Mouse (Mus musculus): Measurements from ENCODE around the gene Ap4b1. TPM values are rescaled to one million over a fixed set of nuclear protein-coding genes. Genes with fewer than 3 reads are reported as not detected.
"Not testable (repeated sequence)": the region's sequence is repeated elsewhere in the genome, so short reads cannot be mapped to it uniquely, and the experiment has no call there.

The Ap4b1 gene
- polyA plus RNA-seq, 1 experiment from 2014 or later: 25.7 TPM

DNA sequence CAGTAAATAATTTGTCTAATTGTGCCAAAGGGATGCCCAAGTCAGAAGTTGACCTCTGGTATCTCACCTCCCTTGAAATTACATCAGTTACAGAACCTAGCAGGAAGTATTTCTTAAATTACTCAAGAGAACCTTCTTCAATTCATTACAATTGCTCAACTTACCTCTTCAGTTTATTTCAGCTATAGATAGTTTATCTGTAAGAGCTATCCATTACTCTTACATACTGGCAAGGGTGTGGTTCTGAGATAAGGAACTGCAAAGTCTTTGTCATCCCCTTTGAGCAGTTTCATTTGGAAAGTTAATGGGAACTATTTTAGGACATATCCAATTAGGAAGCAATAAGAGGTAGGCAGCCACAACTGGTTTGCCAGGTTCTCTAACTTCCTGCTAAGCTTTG, 23.1 kb downstream of the Ap4b1 start, which contains the start of gene Bcl2l15:
Gene Bcl2l15, plus strand, starts transcription at position 176 of the 400 bp plus-strand sequence.
- ChIA-PET CTCF (interaction anchor here (0.7 to 2.5 kb wide), 3 partner anchors 10 to 20 kb away, joined by 3 to 6 read pairs (median 4); no protein-coding TSS in a partner anchor), POLR2A (no interaction called here)
- TF ChIP-seq CTCF (IDR thresholded peaks at IDR 0.05): no peak
- ATAC-seq: no peak
- DNase-seq (ENCODE audit: low read depth, low spot score): no peak
- no peaks in the 10 kb centered on the region for H3K27me3 ChIP-seq
- in situ Hi-C loops (cut with MboI; ENCODE audit: low pct_unique_long_range_greater_than_20kb): no loop called here

DNA sequence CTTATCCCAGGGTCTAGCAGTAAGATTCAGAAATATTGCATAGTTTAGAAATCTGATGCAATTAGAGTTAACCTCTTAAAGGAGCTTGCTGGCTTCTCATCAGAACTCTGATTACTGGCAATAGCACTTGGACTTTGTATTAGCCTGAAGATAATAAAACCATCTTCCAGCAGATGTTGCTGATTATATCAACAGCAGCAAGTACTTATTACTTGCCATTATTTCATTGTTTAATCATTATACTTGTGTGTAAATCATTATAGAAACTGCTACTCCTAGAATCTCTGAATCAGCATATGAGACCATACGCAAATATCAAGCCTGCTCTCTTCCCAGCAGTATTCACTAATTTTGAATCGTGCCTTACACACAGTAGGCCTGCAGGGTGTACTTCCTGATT, 24.7 kb downstream of the Ap4b1 start:
- ChIA-PET POLR2A (no interaction called here), CTCF (interaction anchor here (0.8 kb wide), 1 partner anchor 125 kb away, joined by 3 read pairs; no protein-coding TSS in a partner anchor)
- in situ Hi-C loops (cut with MboI; ENCODE audit: low pct_unique_long_range_greater_than_20kb): no loop called here
- H3K27me3 ChIP-seq: no peaks in the 10 kb centered on the region
- no peak for ATAC-seq
- DNase-seq (ENCODE audit: low read depth, low spot score): no peak
- TF ChIP-seq CTCF (IDR thresholded peaks at IDR 0.05): no peak

DNA sequence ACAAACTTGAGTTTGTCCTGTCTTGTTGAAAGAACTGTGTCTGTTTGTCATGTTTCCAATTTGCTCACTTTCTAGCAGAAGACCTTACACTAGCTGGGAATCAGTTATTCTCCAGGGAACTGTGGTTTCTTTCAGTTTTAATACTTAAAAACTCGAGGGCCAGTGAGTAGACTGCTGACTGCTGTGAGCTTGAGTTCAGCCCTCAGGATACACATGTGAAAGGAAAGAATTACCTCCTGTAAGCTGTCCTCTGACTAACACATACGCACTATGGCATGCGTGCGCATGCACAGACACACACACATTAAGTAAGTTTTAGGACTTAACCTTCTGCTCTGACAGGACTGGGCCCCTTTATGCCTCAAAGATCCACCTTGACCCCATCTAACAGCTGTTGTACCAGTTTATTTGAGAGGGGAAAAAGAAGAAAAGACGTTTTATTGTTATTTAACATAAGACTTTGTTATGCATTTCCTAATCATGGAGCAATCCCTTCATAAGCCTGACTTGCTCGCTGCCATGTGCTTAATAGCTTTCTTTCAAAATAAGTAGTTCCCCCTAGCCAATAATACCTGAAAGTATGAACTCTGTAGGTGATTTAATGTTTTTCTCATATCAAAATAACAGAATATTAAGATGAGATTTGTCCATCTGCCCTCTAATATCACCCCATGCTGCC, 26.1 kb downstream of the Ap4b1 start:
- ChIA-PET POLR2A (no interaction called here), CTCF (interaction anchor here (1.0 to 2.4 kb wide), 4 partner anchors 11 to 24 kb away, joined by 3 to 10 read pairs (median 3); no protein-coding TSS in a partner anchor)
- no peak for TF ChIP-seq CTCF (IDR thresholded peaks at IDR 0.05)
- ATAC-seq: no peak
- in situ Hi-C loops (cut with MboI; ENCODE audit: low pct_unique_long_range_greater_than_20kb): no loop called here
- H3K27me3 ChIP-seq: no peaks in the 10 kb centered on the region
- DNase-seq (ENCODE audit: low read depth, low spot score): no peak

DNA sequence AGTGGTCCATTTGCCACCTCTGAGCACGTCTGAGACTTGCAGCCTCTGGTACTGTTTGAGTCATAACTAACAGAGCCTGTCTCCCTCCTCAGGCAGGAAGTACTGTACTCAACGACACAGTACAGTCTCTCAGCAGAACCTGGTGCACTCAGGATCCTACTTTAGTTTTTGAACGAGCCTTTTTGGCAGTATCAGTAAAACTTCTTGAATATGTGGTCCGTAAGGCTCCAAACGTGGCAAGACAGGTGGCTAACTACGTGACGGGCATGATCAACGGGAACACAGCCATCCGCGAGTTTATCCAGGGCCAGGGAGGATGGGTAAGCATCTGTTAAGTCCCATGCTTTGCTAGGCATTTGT, 26.6 kb downstream of the Ap4b1 start:
- in situ Hi-C loops (cut with MboI; ENCODE audit: low pct_unique_long_range_greater_than_20kb): no loop called here
- DNase-seq (ENCODE audit: low read depth, low spot score) (no peak), ATAC-seq (no peak)
- TF ChIP-seq CTCF (IDR thresholded peaks at IDR 0.05): no peak
- H3K27me3 ChIP-seq: no peaks in the 10 kb centered on the region
- POLR2A ChIA-PET: no interaction called here
- CTCF ChIA-PET: interaction anchor here (1.0 to 2.4 kb wide), 6 partner anchors 8 to 16 kb away, joined by 3 to 10 read pairs (median 4); no protein-coding TSS in a partner anchor

DNA sequence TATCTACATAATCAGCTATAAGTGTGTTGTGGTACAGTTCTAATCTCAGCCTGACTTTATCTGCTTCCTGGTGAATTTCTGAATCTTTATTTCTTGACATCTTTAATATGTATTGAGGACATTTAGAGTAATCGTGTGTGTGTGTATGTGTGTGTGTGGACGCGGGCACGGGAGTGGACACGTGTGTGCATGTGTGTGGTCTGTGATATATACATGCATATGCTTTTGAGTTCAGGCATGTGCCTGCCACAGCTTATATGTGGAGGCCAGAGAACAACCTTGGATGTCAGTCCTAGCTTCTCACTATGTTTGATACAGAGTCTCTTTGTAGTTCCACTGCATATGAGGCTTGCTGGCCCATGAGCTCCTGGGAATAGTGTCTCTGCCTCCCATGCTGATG, 27.1 kb downstream of the Ap4b1 start:
- DNase-seq (ENCODE audit: low read depth, low spot score) (no peak), ATAC-seq (no peak)
- TF ChIP-seq CTCF (IDR thresholded peaks at IDR 0.05): no peak
- ChIA-PET CTCF (interaction anchor here (1.0 to 2.4 kb wide), 6 partner anchors 9 to 16 kb away, joined by 3 to 10 read pairs (median 4); no protein-coding TSS in a partner anchor), POLR2A (no interaction called here)
- H3K27me3 ChIP-seq: no peaks in the 10 kb centered on the region
- in situ Hi-C loops (cut with MboI; ENCODE audit: low pct_unique_long_range_greater_than_20kb): no loop called here

DNA sequence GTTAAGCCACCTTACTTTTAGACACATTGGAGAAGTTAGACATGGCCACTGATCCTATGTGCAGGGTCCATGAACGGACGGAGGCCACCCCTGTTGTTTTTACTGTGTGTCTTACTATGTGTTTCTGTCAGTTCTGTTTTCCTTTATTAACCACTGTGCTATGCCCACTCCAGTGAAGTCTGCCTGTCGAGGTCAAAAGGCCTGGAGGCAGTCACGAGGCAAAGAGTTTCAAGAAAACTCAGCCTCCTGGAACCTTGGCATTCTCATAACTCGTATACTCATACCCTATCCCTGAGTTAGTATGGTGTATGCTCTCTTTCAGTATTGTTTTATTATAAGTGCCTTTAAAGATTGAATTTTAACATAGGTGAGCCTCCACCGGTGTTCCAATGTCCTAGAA, 30.4 kb downstream of the Ap4b1 start:
- POLR2A ChIA-PET: no interaction called here
- DNase-seq (ENCODE audit: low read depth, low spot score): no peak
- in situ Hi-C loops (cut with MboI; ENCODE audit: low pct_unique_long_range_greater_than_20kb): no loop called here
- no peak for TF ChIP-seq CTCF (IDR thresholded peaks at IDR 0.05)
- CTCF ChIA-PET: no interaction called here
- no peaks in the 10 kb centered on the region for H3K27me3 ChIP-seq
- ATAC-seq: no peak

DNA sequence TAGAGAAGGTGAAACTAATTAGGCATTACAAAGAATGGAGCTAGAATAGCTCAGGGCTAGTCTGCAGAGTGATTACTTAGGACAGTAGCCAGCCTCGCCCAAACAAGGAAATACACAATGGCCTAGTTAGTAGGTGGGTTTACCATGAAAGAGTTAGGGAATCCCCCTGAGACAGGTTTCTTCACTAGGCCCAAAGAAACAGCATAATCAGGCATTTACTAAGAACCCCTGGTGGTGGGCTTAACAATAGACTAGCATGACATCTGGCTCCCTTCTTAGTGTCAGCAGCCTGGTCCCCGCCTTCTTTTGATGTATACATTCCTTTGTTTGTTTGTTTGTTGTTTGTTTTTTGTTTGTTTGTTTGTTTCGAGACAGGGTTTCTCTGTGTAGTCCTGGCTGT, 30.9 kb downstream of the Ap4b1 start:
- ATAC-seq; DNase-seq (ENCODE audit: low read depth, low spot score); CTCF ChIA-PET: not testable (repeated sequence)

DNA sequence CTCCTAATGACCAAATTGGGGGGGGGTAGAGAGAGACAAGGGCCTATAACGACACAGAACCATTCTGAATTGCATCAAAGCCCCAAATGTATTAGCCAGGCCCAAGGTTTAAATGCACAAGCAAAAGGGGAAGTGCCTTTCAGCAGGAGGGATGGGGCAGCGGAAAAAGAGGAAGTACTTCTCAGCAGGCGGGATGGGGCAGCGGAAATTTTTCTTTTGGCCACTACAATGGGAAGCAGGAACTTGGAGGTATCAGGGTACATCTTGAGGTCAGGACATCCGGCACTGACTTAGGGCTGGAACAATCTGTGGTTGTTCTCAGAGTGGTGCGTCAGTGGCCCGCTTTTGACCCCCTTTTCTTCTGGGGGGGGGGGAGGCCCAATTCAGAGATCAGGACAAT, 31.6 kb downstream of the Ap4b1 start:
- H3K27me3 ChIP-seq; DNase-seq (ENCODE audit: low read depth, low spot score); ATAC-seq; in situ Hi-C loops (cut with MboI; ENCODE audit: low pct_unique_long_range_greater_than_20kb); POLR2A ChIA-PET; CTCF ChIA-PET: not testable (repeated sequence)

More for the DNA sequence above, 30.9 kb downstream of the Ap4b1 start:
- in situ Hi-C loops (cut with MboI; ENCODE audit: low pct_unique_long_range_greater_than_20kb); POLR2A ChIA-PET; H3K27me3 ChIP-seq: not testable (repeated sequence)

DNA sequence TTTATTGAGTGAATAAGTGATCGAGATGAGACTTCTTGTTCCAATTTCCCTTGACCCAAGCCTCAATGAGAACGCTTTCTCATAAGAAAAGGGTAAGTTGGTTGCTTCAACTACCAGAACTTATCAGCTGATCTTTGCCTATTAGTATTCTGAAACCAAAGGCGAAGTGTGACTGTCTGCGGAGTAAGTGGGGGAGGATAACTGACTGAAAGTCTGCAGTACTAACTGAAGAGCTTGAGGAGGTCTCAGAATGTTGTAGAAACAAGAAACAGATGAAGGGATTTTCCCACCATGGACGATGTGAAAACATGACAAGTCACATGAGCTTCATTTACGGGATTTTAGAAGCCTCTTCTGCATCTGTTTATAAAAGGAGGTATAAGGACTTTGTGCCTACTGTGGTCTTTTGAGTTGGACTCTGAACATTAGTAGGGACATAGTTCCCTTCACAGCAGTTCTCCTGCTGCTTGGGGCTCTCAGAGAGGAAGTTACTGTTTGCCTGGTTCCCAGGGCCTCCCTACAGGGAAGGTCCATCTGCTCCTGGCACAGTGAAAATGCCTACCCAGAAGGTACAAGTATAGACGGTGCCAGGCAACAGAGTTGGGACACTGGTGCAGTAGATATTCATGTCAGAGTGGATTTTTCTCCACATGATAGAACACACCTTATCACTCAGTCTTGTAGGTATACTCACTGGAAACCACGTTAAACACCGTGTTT, 41.5 kb downstream of the Ap4b1 start:
- TF ChIP-seq CTCF (IDR thresholded peaks at IDR 0.05): no peak
- in situ Hi-C loops (cut with MboI; ENCODE audit: low pct_unique_long_range_greater_than_20kb): no loop called here
- ATAC-seq: no peak
- POLR2A ChIA-PET: interaction anchor here (1.0 to 1.4 kb wide), 2 partner anchors 9 to 11 kb away, joined by 3 to 4 read pairs; partner anchors contain the start of gene Ptpn22
- H3K27me3 ChIP-seq: no peaks in the 10 kb centered on the region
- CTCF ChIA-PET: interaction anchor here (1.0 to 3.3 kb wide), 6 partner anchors 9 to 54 kb away, joined by 3 to 22 read pairs (median 6); partner anchors contain the start of gene Bcl2l15
- no peak for DNase-seq (ENCODE audit: low read depth, low spot score)

DNA sequence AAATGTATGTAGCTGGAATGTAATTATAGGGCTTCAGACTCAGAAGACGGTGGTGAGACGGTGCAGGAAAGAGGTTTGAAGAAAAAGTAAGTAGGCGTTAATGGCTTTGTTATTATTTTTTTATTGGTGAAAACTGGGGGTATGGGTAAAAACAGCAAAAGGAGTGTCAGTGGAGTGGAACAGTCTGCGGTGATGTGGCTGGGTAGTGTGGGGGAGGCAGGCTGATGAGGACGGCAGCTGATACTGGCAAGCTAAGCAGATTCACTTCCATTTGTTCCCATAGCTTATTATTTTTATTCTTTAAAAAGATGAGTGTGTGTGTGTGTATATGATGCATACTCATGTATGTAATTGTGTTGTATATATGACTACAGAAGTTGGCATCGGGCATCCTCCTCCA, 42.2 kb downstream of the Ap4b1 start:
- ATAC-seq (no peak), DNase-seq (ENCODE audit: low read depth, low spot score) (no peak)
- CTCF ChIA-PET: interaction anchor here (1.0 to 3.3 kb wide), 10 partner anchors 9 to 151 kb away, joined by 3 to 22 read pairs (median 5); no protein-coding TSS in a partner anchor
- H3K27me3 ChIP-seq: no peaks in the 10 kb centered on the region
- TF ChIP-seq CTCF (IDR thresholded peaks at IDR 0.05): no peak
- in situ Hi-C loops (cut with MboI; ENCODE audit: low pct_unique_long_range_greater_than_20kb): no loop called here
- POLR2A ChIA-PET: interaction anchor here (1.0 kb wide), 1 partner anchor 11 kb away, joined by 3 read pairs; no protein-coding TSS in a partner anchor

DNA sequence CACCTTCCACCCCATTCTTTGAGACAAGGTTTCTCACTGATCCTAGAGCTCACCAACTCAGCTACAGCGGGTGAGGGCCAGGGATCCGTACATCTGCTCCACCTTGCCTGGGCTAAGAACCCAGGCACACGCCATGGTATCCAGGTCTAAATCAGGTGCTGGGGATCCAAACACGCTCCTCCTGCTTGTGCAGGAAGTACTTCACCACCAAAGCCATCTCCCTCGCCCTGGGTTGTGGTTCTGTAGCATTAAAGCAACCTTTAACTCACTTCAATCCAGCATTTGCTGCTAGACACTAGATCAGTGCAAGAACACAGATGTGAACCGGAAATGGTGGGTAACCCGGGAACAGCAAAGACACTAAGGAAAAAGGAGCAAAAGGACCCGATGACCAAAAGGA, 42.6 kb downstream of the Ap4b1 start:
- no peak for TF ChIP-seq CTCF (IDR thresholded peaks at IDR 0.05)
- POLR2A ChIA-PET: no interaction called here
- no peaks in the 10 kb centered on the region for H3K27me3 ChIP-seq
- DNase-seq (ENCODE audit: low read depth, low spot score) (no peak), ATAC-seq (no peak)
- CTCF ChIA-PET: interaction anchor here (0.9 to 3.3 kb wide), 13 partner anchors 10 to 151 kb away, joined by 3 to 22 read pairs (median 5); partner anchors contain the start of genes Bcl2l15 and Rsbn1
- in situ Hi-C loops (cut with MboI; ENCODE audit: low pct_unique_long_range_greater_than_20kb): no loop called here
